Mouse (Mus musculus): ENCODE data around the gene Ergic1.

The Ergic1 gene

GRCm38 (mm10) chr17:26598845-26599244 lies 37.6 kb downstream of the Ergic1 start:
- DNase-seq (ENCODE audit: extremely low spot score, low read depth, low spot score) = no peak

- no peak for DNase-seq (ENCODE audit: extremely low spot score, low read depth, low spot score)
Measured at GRCm38 (mm10) chr17:26600913-26601447, 39.7 kb downstream of the Ergic1 start.

- DNase-seq (ENCODE audit: extremely low spot score, low read depth, low spot score) = no peak
Measured at GRCm38 (mm10) chr17:26601514-26601913, 40.2 kb downstream of the Ergic1 start.

- DNase-seq (ENCODE audit: extremely low spot score, low read depth, low spot score) = no peak
Measured at GRCm38 (mm10) chr17:26601926-26602325, 40.6 kb downstream of the Ergic1 start.

- no peak for DNase-seq (ENCODE audit: extremely low spot score, low read depth, low spot score)
Measured at GRCm38 (mm10) chr17:26602371-26602885, 41.1 kb downstream of the Ergic1 start.

- DNase-seq (ENCODE audit: extremely low spot score, low read depth, low spot score) = no peak
Measured at GRCm38 (mm10) chr17:26603311-26603710, 42.0 kb downstream of the Ergic1 start.

GRCm38 (mm10) chr17:26605636-26606035 lies 44.3 kb downstream of the Ergic1 start:
- no peak for DNase-seq (ENCODE audit: extremely low spot score, low read depth, low spot score)

- no peak for DNase-seq (ENCODE audit: extremely low spot score, low read depth, low spot score)
Measured at GRCm38 (mm10) chr17:26606516-26606915, 45.2 kb downstream of the Ergic1 start.

- no peak for DNase-seq (ENCODE audit: extremely low spot score, low read depth, low spot score)
Measured at GRCm38 (mm10) chr17:26608348-26608747, 47.1 kb downstream of the Ergic1 start.

GRCm38 (mm10) chr17:26608877-26609276 lies 47.6 kb downstream of the Ergic1 start:
- DNase-seq (ENCODE audit: extremely low spot score, low read depth, low spot score) = no peak

GRCm38 (mm10) chr17:26609820-26610219 lies 48.5 kb downstream of the Ergic1 start:
- no peak for DNase-seq (ENCODE audit: extremely low spot score, low read depth, low spot score)

GRCm38 (mm10) chr17:26611328-26611727 lies 50.0 kb downstream of the Ergic1 start:
- DNase-seq (ENCODE audit: extremely low spot score, low read depth, low spot score) = no peak

GRCm38 (mm10) chr17:26611918-26612317 lies 50.6 kb downstream of the Ergic1 start:
- DNase-seq (ENCODE audit: extremely low spot score, low read depth, low spot score) = no peak

- DNase-seq (ENCODE audit: extremely low spot score, low read depth, low spot score) = no peak
Measured at GRCm38 (mm10) chr17:26614286-26614685, 53.0 kb downstream of the Ergic1 start.

- no peak for DNase-seq (ENCODE audit: extremely low spot score, low read depth, low spot score)
Measured at GRCm38 (mm10) chr17:26614708-26615486, 53.6 kb downstream of the Ergic1 start.

- no peak for DNase-seq (ENCODE audit: extremely low spot score, low read depth, low spot score)
Measured at GRCm38 (mm10) chr17:26616696-26617095, 55.4 kb downstream of the Ergic1 start.

- DNase-seq (ENCODE audit: extremely low spot score, low read depth, low spot score) = no peak
Measured at GRCm38 (mm10) chr17:26618498-26618897, 57.2 kb downstream of the Ergic1 start.

- DNase-seq (ENCODE audit: extremely low spot score, low read depth, low spot score) = no peak
Measured at GRCm38 (mm10) chr17:26619577-26619976, 58.3 kb downstream of the Ergic1 start.

GRCm38 (mm10) chr17:26620292-26620691 lies 59.0 kb downstream of the Ergic1 start:
- DNase-seq (ENCODE audit: extremely low spot score, low read depth, low spot score) = no peak

- no peak for DNase-seq (ENCODE audit: extremely low spot score, low read depth, low spot score)
Measured at GRCm38 (mm10) chr17:26620786-26621766, 59.8 kb downstream of the Ergic1 start.

- no peak for DNase-seq (ENCODE audit: extremely low spot score, low read depth, low spot score)
Measured at GRCm38 (mm10) chr17:26621912-26622311, 60.6 kb downstream of the Ergic1 start.

All from hindlimb bud, embryonic 11.5 days (tissue).